Mouse (Mus musculus) G1E (cell line): Measurements from ENCODE around the gene Tcp11l2. TPM values are rescaled to one million over a fixed set of nuclear protein-coding genes. Genes with fewer than 3 reads are reported as not detected.

ENCODE experiments used
- ATAC-seq: 2 replicates; pipeline ENCODE4 v1.8.0; 2016; ENCODE audit warnings: mild to moderate bottlenecking; ENCODE audit not compliant: insufficient number of reproducible peaks, poor library complexity, low FRiP score, severe bottlenecking; ENCODE audit errors: extremely low read depth
- DNase-seq: peaks from one replicate; pipeline ENCODE4 v3.0.0; 2012; ENCODE audit warnings: low spot score
- H3K27me3 ChIP-seq: 2 replicates; pipeline ENCODE4 v1.6.1; 2012; ENCODE audit warnings: mild to moderate bottlenecking, low read length, inconsistent platforms; ENCODE audit not compliant: insufficient read depth
- H3K36me3 ChIP-seq: replicated peaks from 2 replicates; pipeline ENCODE3; 2012; ENCODE audit warnings: mild to moderate bottlenecking, inconsistent platforms
- H3K4me1 ChIP-seq: 2 replicates; pipeline ENCODE4 v1.6.1; 2012; ENCODE audit warnings: low read depth, low read length, inconsistent platforms, mixed read lengths; ENCODE audit not compliant: insufficient read depth
- H3K4me3 ChIP-seq: 2 replicates; pipeline ENCODE4 v1.5.1; 2012; ENCODE audit warnings: low read depth, mild to moderate bottlenecking, inconsistent platforms, low read length, moderate library complexity, mixed read lengths
- H3K9me3 ChIP-seq: replicated peaks from 2 replicates; pipeline ENCODE4 v1.6.1; 2012; ENCODE audit warnings: inconsistent platforms
- CTCF ChIP-seq: IDR thresholded peaks from 2 replicates; pipeline ENCODE4 v1.5.1; 2012; ENCODE audit warnings: low read depth, low read length, inconsistent platforms, mixed read lengths
- GATA1 ChIP-seq: IDR thresholded peaks from 2 replicates; pipeline ENCODE4 v1.6.1; 2012; ENCODE audit warnings: borderline replicate concordance, low read length, inconsistent platforms, mixed read lengths
- GATA2 ChIP-seq: IDR thresholded peaks from 2 replicates; pipeline ENCODE4 v1.6.1; 2012; ENCODE audit warnings: low read depth, low read length, inconsistent platforms, borderline replicate concordance
- POLR2AphosphoS5 ChIP-seq: IDR thresholded peaks from 2 replicates; pipeline ENCODE4 v1.6.1; 2012; ENCODE audit warnings: low read depth, low read length, inconsistent platforms; ENCODE audit not compliant: insufficient replicate concordance
- TAL1 ChIP-seq: conservative IDR thresholded peaks from 2 replicates; pipeline ENCODE4 v1.6.1; 2012; ENCODE audit warnings: low read depth, low read length, inconsistent platforms, mixed read lengths
- polyA plus RNA-seq: library from polyadenylated mRNA; stranded (reverse); fragments of >175 nt; gene quantifications from 2 replicates; pipeline ENCODE4 v1.2.3, GENCODE M21; 2012
- total RNA-seq, 2 experiments: library from RNA; stranded (forward) in 1 of 2; stranded (reverse) in 1 of 2; fragments of 200-1000 nt in 1 of 2; fragments of >200 nt in 1 of 2; fragmentation: Nextera tagmentation in 1 of 2; gene quantifications; 2 replicates each; pipeline ENCODE4 v1.2.3; 2014 to 2017

Gene Tcp11l2
- total and polyA plus RNA-seq, 3 experiments = 10.4 to 75.5 (median 24.6) TPM

GRCm38 (mm10) chr10:84554291-84555009 lies 22.0 kb upstream of the Tcp11l2 start:
- Histone ChIP-seq H3K4me3 (no peak overlapping the region), H3K4me1 (peaks cover 22% of the 10 kb centered on the region), H3K36me3 (no peaks in the 10 kb centered on the region), H3K9me3 (peaks cover 11% of the 10 kb centered on the region), H3K27me3 (0 out of 2 replicates have a peak, but pooled peaks cover 6% of the 10 kb centered on the region)
- no peak for ATAC-seq
- DNase-seq = no peak
- TF ChIP-seq CTCF (no peak), GATA2 (no peak), GATA1 (no peak), TAL1 (no peak), POLR2AphosphoS5 (no peak)

- ATAC-seq = no peak
- Histone ChIP-seq H3K9me3 (peaks cover 11% of the 10 kb centered on the region), H3K36me3 (no peaks in the 10 kb centered on the region), H3K4me3 (no peak overlapping the region), H3K27me3 (peaks cover 17% of the 10 kb centered on the region; the same call in 1 of the 2 replicates), H3K4me1 (peaks cover 14% of the 10 kb centered on the region)
- DNase-seq = no peak
- no peak for TF ChIP-seq POLR2AphosphoS5
- TF ChIP-seq GATA1 = no peak
- no peak for TF ChIP-seq CTCF
- TF ChIP-seq GATA2 = no peak
- no peak for TF ChIP-seq TAL1
These were observed 20.3 kb upstream of the Tcp11l2 start for GRCm38 (mm10) chr10:84556120-84556519.

- no peak for ATAC-seq
- H3K4me3 ChIP-seq = no peak overlapping the region
- H3K4me1 ChIP-seq = peaks cover 7% of the 10 kb centered on the region
- no peak for TF ChIP-seq GATA1
- TF ChIP-seq POLR2AphosphoS5 = no peak
- no peak for TF ChIP-seq TAL1
- TF ChIP-seq CTCF = peak; percentile 63
- TF ChIP-seq GATA2 = no peak
- peaks cover 21% of the 10 kb centered on the region for H3K27me3 ChIP-seq
- peaks cover 11% of the 10 kb centered on the region for H3K9me3 ChIP-seq
- H3K36me3 ChIP-seq = no peaks in the 10 kb centered on the region
- DNase-seq = no peak
These were observed 17.9 kb upstream of the Tcp11l2 start for GRCm38 (mm10) chr10:84558511-84558910.

GRCm38 (mm10) chr10:84559986-84560385 lies 16.4 kb upstream of the Tcp11l2 start:
- no peaks in the 10 kb centered on the region for H3K36me3 ChIP-seq
- TF ChIP-seq POLR2AphosphoS5 = no peak
- no peak for TF ChIP-seq TAL1
- no peak for TF ChIP-seq GATA2
- TF ChIP-seq GATA1 = no peak
- no peak for TF ChIP-seq CTCF
- H3K4me3 ChIP-seq = no peak overlapping the region
- H3K9me3 ChIP-seq = peaks cover 11% of the 10 kb centered on the region
- H3K27me3 ChIP-seq = peaks cover 25% of the 10 kb centered on the region
- ATAC-seq (no peak), DNase-seq (no peak)
- H3K4me1 ChIP-seq = no peaks in the 10 kb centered on the region; the same call in 1 of the 2 replicates

- TF ChIP-seq POLR2AphosphoS5 = no peak
- TF ChIP-seq TAL1 = no peak
- no peak for TF ChIP-seq GATA1
- no peak for TF ChIP-seq CTCF
- no peak for TF ChIP-seq GATA2
- Histone ChIP-seq H3K4me1 (no peaks in the 10 kb centered on the region; the same call in 1 of the 2 replicates), H3K4me3 (no peak overlapping the region), H3K27me3 (peaks cover 28% of the 10 kb centered on the region), H3K36me3 (no peaks in the 10 kb centered on the region), H3K9me3 (peaks cover 11% of the 10 kb centered on the region)
- no peak for DNase-seq
- ATAC-seq = no peak
These were observed 14.3 kb upstream of the Tcp11l2 start for GRCm38 (mm10) chr10:84562121-84562520.

GRCm38 (mm10) chr10:84562567-84563554 lies 13.6 kb upstream of the Tcp11l2 start:
- Histone ChIP-seq H3K9me3 (peaks cover 11% of the 10 kb centered on the region), H3K4me1 (peaks cover 6% of the 10 kb centered on the region), H3K4me3 (no peak overlapping the region), H3K36me3 (no peaks in the 10 kb centered on the region), H3K27me3 (peaks cover 31% of the 10 kb centered on the region)
- TF ChIP-seq CTCF (no peak), POLR2AphosphoS5 (no peak), TAL1 (no peak), GATA1 (no peak), GATA2 (no peak)
- no peak for DNase-seq
- ATAC-seq = no peak
